Mouse (Mus musculus) G1E (cell line): ENCODE data around the gene F830045P16Rik. TPM values are rescaled to one million over a fixed set of nuclear protein-coding genes. Genes with fewer than 3 reads are reported as not detected.

Source experiments
- ATAC-seq: 2 replicates; pipeline ENCODE4 v1.8.0; 2016; ENCODE audit warnings: mild to moderate bottlenecking; ENCODE audit not compliant: insufficient number of reproducible peaks, poor library complexity, low FRiP score, severe bottlenecking; ENCODE audit errors: extremely low read depth
- DNase-seq: peaks from one replicate; pipeline ENCODE4 v3.0.0; 2012; ENCODE audit warnings: low spot score
- H3K27me3 ChIP-seq: 2 replicates; pipeline ENCODE4 v1.6.1; 2012; ENCODE audit warnings: mild to moderate bottlenecking, low read length, inconsistent platforms; ENCODE audit not compliant: insufficient read depth
- H3K36me3 ChIP-seq: replicated peaks from 2 replicates; pipeline ENCODE3; 2012; ENCODE audit warnings: mild to moderate bottlenecking, inconsistent platforms
- H3K4me1 ChIP-seq: 2 replicates; pipeline ENCODE4 v1.6.1; 2012; ENCODE audit warnings: low read depth, low read length, inconsistent platforms, mixed read lengths; ENCODE audit not compliant: insufficient read depth
- H3K4me3 ChIP-seq: 2 replicates; pipeline ENCODE4 v1.5.1; 2012; ENCODE audit warnings: low read depth, mild to moderate bottlenecking, inconsistent platforms, low read length, moderate library complexity, mixed read lengths
- H3K9me3 ChIP-seq: replicated peaks from 2 replicates; pipeline ENCODE4 v1.6.1; 2012; ENCODE audit warnings: inconsistent platforms
- CTCF ChIP-seq: IDR thresholded peaks from 2 replicates; pipeline ENCODE4 v1.5.1; 2012; ENCODE audit warnings: low read depth, low read length, inconsistent platforms, mixed read lengths
- GATA1 ChIP-seq: IDR thresholded peaks from 2 replicates; pipeline ENCODE4 v1.6.1; 2012; ENCODE audit warnings: borderline replicate concordance, low read length, inconsistent platforms, mixed read lengths
- GATA2 ChIP-seq: IDR thresholded peaks from 2 replicates; pipeline ENCODE4 v1.6.1; 2012; ENCODE audit warnings: low read depth, low read length, inconsistent platforms, borderline replicate concordance
- POLR2AphosphoS5 ChIP-seq: IDR thresholded peaks from 2 replicates; pipeline ENCODE4 v1.6.1; 2012; ENCODE audit warnings: low read depth, low read length, inconsistent platforms; ENCODE audit not compliant: insufficient replicate concordance
- TAL1 ChIP-seq: conservative IDR thresholded peaks from 2 replicates; pipeline ENCODE4 v1.6.1; 2012; ENCODE audit warnings: low read depth, low read length, inconsistent platforms, mixed read lengths
- polyA plus RNA-seq: library from polyadenylated mRNA; stranded (reverse); fragments of >175 nt; gene quantifications from 2 replicates; pipeline ENCODE4 v1.2.3, GENCODE M21; 2012
- total RNA-seq, 2 experiments: library from RNA; stranded (forward) in 1 of 2; stranded (reverse) in 1 of 2; fragments of 200-1000 nt in 1 of 2; fragments of >200 nt in 1 of 2; fragmentation: Nextera tagmentation in 1 of 2; gene quantifications; 2 replicates each; pipeline ENCODE4 v1.2.3; 2014 to 2017

Gene F830045P16Rik
- total and polyA plus RNA-seq, 3 experiments = not detected

GRCm38 (mm10) chr2:129537926-129538325, 1.5 kb upstream of the F830045P16Rik start:
- ATAC-seq (no peak), DNase-seq (no peak)
- TF ChIP-seq POLR2AphosphoS5 (no peak), GATA1 (no peak), TAL1 (no peak), GATA2 (no peak), CTCF (no peak)
- no peak overlapping the region for H3K4me3 ChIP-seq
- no peaks in the 10 kb centered on the region for H3K9me3 ChIP-seq
- no peaks in the 10 kb centered on the region for H3K4me1 ChIP-seq
- H3K36me3 ChIP-seq = no peaks in the 10 kb centered on the region
- peaks cover 12% of the 10 kb centered on the region for H3K27me3 ChIP-seq

GRCm38 (mm10) chr2:129537360-129537759, 958 bp upstream of the F830045P16Rik start:
- no peak for TF ChIP-seq GATA2
- TF ChIP-seq POLR2AphosphoS5 = no peak
- no peak for TF ChIP-seq GATA1
- TF ChIP-seq CTCF = no peak
- TF ChIP-seq TAL1 = no peak
- Histone ChIP-seq H3K36me3 (no peaks in the 10 kb centered on the region), H3K4me3 (no peak overlapping the region), H3K9me3 (no peaks in the 10 kb centered on the region), H3K4me1 (no peaks in the 10 kb centered on the region), H3K27me3 (peaks cover 12% of the 10 kb centered on the region)
- no peak for ATAC-seq
- DNase-seq = no peak

GRCm38 (mm10) chr2:129536926-129537325, 524 bp upstream of the F830045P16Rik start:
- H3K9me3 ChIP-seq = no peaks in the 10 kb centered on the region
- no peaks in the 10 kb centered on the region for H3K4me1 ChIP-seq
- TF ChIP-seq POLR2AphosphoS5 (no peak), GATA2 (no peak), TAL1 (no peak), CTCF (no peak), GATA1 (no peak)
- H3K27me3 ChIP-seq = peaks cover 12% of the 10 kb centered on the region
- H3K4me3 ChIP-seq = no peak overlapping the region
- no peak for DNase-seq
- ATAC-seq = no peak
- H3K36me3 ChIP-seq = no peaks in the 10 kb centered on the region

- ATAC-seq (no peak), DNase-seq (no peak)
- no peaks in the 10 kb centered on the region for H3K36me3 ChIP-seq
- no peaks in the 10 kb centered on the region for H3K9me3 ChIP-seq
- H3K4me1 ChIP-seq = no peaks in the 10 kb centered on the region
- no peak overlapping the region for H3K4me3 ChIP-seq
- TF ChIP-seq CTCF = no peak
- TF ChIP-seq TAL1 = no peak
- TF ChIP-seq GATA1 = no peak
- TF ChIP-seq POLR2AphosphoS5 = no peak
- TF ChIP-seq GATA2 = no peak
- H3K27me3 ChIP-seq = peaks cover 12% of the 10 kb centered on the region
These were observed 1.4 kb downstream of the F830045P16Rik start for GRCm38 (mm10) chr2:129534886-129535591.

- ATAC-seq = no peak
- DNase-seq = no peak
- no peak for TF ChIP-seq GATA1
- no peak for TF ChIP-seq CTCF
- TF ChIP-seq GATA2 = no peak
- no peak for TF ChIP-seq TAL1
- no peak for TF ChIP-seq POLR2AphosphoS5
- Histone ChIP-seq H3K36me3 (no peaks in the 10 kb centered on the region), H3K27me3 (peaks cover 16% of the 10 kb centered on the region), H3K4me3 (no peak overlapping the region), H3K4me1 (no peaks in the 10 kb centered on the region), H3K9me3 (no peaks in the 10 kb centered on the region)
These were observed 4.5 kb downstream of the F830045P16Rik start for GRCm38 (mm10) chr2:129531890-129532289.

- TF ChIP-seq TAL1 (no peak), GATA1 (no peak), CTCF (no peak), GATA2 (no peak), POLR2AphosphoS5 (no peak)
- ATAC-seq (no peak), DNase-seq (no peak)
- Histone ChIP-seq H3K9me3 (no peaks in the 10 kb centered on the region), H3K36me3 (no peaks in the 10 kb centered on the region), H3K4me1 (no peaks in the 10 kb centered on the region), H3K4me3 (no peak overlapping the region), H3K27me3 (peaks cover 12% of the 10 kb centered on the region)
These were observed 5.3 kb downstream of the F830045P16Rik start for GRCm38 (mm10) chr2:129531102-129531501.
